Mouse (Mus musculus) liver, adult (tissue): ENCODE data around the gene Hivep3.

Experiments
- GATA4 ChIP-seq: IDR thresholded peaks from 2 replicates; pipeline ENCODE4 v1.6.1; 2014; ENCODE audit warnings: mild to moderate bottlenecking, low read length; ENCODE audit not compliant: insufficient replicate concordance

Hivep3 gene

DNA sequence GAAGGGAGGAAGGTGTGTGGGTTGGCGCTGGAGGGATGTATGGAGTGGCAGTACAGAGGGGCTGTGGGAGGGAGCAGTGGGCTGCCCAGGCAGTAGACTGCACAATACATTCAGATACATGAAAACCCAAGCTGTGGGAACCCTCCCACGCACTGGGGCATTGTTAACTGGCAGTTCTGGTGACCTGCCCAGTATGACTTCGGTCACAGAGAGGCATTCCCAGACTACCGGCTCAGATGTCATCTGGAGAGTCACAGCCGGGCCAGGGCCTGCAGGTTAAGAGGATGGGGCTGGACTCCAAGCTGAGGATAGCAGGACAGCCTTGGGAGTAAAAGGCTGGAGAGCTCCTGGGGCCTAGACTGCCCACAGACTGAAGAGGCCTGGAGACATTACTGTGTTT lies 265.3 kb downstream of the Hivep3 start:
- no peak for TF ChIP-seq GATA4

DNA sequence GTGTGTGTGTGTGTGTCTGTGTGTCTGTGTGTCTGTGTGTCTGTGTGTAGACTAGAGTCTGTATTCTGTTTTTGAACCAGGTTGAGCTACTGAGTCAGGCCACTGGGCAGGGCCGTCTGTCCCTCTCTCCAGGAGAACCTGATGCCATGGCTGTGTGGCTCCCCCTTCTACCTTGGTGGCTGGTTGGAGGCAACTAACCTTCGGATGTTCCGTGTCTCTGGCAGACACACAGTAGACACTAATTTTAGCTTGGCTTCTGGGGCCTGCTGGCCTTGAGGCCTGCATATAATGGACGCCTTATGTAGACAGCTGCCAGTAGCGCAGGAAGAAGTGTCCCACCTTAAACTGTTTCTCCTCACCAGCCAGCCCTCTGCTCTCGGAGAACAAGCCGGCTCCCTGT lies 267.3 kb downstream of the Hivep3 start:
- TF ChIP-seq GATA4 = no peak

DNA sequence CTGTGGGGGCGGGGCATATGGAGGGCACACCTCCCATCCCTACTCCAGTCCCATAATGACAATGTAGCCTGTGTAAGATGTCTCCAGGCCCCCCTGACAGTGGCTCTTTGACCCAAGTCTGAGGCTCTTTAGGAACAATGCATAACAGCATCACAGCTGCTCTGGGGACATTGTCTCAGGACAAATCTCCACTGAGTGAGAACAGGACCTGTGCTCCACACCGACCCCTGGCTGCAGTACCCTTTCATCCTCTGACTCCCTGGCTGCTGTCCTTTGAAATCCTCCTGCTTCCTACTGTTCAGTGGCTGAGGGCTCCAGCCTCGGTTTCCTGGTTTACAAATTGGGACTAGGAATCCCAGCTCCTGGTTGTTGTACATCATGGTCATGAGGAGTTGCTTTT lies 269.4 kb downstream of the Hivep3 start:
- no peak for TF ChIP-seq GATA4

DNA sequence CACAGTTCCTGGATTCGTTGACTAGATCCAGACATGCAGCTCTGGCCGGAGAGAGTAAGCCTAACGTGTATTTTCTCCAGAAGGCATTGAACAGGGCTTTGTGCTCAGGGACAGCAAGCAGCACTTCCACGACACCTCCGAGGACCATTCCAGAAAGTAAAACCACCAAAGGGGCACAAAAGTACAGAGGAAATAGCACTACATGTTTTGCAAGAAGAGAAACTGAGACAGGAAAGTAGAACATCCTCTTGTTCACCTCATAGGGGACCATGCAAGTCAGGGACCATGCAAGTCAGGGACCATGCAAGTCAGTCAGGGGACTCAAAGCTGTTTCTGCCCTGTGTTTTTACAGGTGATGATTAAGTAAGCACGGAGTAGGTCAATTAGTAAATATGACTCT lies 272.5 kb downstream of the Hivep3 start:
- no peak for TF ChIP-seq GATA4

DNA sequence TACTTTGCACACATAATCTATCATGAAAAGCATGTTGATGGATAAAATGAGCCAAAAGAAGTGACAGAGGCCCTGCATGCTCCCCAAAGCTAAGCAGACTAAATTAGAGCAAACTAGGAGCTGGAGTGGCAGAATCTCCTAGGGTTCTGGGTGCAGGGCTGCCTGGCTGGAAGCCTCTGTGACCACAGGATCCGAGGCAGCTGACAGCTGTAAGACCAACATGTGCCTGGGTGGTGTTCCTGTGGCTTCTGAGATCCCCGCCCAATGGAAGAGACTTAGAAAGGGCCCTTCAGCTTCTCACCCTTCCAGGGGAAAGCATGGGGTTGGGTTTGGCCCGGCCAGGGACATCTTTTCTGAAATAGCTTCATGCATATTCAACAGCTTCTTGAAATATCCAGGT lies 274.3 kb downstream of the Hivep3 start:
- TF ChIP-seq GATA4 = no peak

DNA sequence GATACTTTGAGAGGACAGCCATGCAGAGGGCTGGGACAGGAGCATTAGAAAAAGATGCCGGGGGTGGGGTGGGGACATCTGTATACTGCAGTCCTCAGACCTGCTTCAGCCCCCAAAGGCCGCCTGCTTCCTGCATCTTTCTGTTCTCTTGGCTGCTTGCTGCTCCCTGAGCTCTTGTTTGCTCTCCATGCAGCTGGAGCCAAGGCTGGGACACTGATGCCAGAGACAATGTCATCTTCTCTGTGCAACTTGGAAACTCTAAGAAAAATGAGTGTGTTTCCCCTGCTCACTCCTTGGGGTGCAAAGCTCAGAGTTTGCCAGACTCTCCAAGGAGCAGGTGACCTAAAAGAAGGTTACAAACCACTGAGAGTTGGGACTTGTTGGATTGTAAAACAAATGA lies 275.6 kb downstream of the Hivep3 start:
- no peak for TF ChIP-seq GATA4

DNA sequence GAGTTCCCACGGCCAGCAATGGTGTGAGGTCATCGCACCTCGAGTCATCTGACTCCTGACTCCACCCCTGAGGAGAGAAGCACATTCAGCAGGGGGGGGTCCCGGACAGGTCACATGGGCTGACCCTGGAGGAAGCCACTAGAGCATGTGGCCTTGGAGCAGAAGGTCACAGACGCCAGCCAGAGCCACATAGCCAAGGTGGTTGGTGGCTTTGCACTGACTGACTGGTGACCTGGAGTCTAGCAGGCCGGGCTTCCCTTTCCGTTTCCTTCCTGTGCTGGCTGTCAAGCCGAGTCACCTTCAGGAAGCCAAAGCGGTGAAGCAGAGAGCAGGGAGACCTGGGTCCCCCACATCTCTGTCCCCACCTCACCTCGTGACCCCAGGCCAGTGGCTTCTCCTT lies 278.2 kb downstream of the Hivep3 start:
- no peak for TF ChIP-seq GATA4

DNA sequence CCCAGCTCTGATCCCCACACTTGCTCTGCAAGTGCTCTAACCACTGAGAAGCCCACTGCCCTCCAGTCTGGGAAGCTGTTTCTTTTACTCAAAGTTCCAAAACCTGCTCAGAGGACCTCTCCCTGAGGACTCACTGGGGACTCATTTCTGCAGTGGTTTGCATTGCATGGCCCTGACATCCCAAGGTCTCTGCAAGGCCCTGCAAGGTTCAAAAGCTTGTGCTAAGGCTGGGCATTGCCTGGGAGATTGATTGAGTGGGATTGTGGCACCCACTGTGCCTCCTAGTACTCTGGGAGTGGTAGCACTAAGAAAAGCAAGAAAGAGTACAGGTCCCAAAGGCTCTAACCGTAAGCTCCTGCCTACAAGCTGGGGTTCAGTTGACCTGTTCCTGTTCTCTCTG lies 279.3 kb downstream of the Hivep3 start:
- no peak for TF ChIP-seq GATA4

DNA sequence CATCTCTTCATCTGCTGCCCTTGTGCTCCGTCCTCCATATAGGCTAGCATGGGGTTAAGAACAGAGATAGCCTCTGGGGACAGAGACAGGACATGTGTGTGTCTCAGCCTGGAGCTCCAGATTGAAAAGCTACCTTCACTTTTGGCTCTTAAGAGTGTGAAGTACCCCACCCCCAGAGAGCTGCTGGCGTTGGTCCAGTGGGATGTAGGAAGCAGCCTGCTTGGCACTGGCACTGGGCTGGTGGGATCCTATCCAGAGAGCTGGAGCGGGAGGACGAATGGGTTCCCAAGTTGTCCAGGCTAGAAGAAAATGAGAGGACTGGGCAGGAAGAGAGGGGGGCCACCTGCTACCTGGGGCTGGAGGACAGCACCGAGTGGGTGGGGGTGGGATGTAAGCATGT lies 284.8 kb downstream of the Hivep3 start:
- no peak for TF ChIP-seq GATA4

DNA sequence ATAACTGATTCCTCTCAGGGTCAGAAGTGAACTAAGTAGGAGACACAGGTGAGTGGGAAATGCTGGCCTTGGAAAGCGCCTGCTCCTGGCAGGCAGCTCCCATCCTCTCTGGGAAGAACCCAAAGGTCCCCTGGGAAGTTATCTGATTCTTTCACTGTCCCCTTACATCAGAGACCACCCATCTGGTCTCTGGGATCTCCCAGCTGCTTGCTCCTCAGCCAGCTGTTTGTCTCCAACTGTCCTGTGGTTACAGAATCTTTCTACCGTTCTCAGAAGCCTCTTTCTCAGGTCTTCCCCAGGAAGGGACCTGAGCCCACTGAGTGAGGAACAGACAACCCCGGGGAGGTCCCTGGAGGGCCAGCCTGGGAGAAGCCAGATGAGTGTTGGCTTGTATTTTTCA lies 288.8 kb downstream of the Hivep3 start:
- no peak for TF ChIP-seq GATA4

DNA sequence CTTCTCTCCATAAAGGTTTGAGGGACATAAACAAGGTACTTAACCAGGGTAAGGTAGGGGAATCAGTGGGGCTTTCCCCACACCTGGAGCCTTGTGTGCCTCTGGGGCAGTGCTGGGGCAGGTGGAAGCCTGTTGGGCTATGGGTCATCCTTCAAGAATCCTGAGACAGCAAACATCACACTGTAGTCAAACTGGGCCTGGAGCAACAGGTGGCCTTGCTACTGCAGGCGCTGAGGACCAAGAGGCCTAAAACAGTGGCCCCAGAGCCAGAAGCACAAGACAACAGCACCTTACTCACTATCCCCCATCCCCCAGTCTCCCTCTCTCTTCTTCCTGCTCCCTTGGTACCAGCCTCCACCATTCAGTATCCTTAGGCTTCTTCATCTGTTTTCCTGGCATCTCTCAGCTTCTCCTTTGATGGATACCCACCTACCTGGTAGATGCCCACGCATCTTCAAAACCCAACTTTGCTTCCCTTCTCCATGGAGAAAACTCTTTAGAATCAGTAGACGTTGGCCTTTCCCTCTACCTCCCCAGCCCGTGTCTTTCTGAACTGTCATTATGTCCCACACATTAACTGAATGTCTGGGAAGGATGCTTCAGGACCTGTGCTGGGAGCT lies 289.7 kb downstream of the Hivep3 start:
- TF ChIP-seq GATA4 = no peak

DNA sequence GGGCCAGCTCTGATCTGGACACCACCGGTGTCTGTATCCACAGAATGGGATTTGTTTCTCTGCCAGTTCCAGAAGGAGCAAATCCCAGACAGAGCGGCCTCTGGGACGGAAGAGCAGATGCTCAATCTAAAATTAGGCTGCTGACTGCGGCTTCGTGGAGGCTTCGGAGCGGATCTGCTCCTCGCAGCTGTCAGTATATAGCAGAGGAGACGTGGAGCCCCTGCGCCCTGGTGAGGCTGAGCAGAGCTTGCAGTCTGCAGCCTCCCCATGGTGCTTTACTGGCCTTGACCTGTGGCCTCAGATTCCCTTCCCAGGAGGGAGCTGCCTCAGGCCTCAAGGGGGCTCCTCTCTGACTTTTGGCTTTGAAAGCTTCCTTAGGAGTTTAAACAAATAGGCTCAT lies 290.5 kb downstream of the Hivep3 start:
- no peak for TF ChIP-seq GATA4

DNA sequence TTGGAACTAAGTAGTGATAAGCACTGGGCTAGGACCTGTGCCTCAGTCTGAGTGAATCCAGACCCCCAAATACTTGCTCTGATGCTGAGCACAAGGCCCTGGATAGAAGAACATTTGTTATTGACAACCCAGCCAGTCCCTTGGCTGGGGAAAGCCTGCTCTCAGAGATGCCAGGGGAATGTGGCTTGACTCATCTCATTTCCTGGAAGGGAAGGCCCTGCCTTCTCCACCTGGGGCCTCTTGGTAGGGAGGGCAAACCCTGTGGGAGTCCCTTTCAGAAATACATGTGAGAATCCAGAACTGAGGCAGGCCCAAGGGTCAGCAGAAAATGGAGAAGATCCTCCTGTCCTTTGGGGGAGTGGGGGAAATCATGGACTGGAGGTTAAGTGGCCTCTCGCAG lies 294.1 kb downstream of the Hivep3 start:
- no peak for TF ChIP-seq GATA4

DNA sequence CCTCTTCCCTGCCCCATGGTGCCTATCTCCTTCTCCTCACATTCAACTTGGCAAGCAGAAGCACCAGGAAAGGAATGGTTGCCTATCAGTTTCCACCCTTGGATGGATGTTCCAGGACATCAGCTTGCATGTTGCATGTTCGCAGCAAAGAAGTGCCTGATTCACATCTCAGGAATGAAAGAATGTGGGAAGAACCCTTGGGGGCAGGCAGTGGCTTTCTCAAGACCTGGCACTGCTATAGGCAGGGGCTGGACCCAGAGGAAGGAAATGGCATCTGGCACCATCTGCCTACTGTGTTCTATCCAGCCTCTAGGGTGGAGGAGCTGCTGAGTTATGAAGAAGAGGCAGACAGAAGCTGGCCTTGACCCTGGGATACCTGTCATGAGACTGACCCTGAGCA lies 296.4 kb downstream of the Hivep3 start:
- TF ChIP-seq GATA4 = no peak

DNA sequence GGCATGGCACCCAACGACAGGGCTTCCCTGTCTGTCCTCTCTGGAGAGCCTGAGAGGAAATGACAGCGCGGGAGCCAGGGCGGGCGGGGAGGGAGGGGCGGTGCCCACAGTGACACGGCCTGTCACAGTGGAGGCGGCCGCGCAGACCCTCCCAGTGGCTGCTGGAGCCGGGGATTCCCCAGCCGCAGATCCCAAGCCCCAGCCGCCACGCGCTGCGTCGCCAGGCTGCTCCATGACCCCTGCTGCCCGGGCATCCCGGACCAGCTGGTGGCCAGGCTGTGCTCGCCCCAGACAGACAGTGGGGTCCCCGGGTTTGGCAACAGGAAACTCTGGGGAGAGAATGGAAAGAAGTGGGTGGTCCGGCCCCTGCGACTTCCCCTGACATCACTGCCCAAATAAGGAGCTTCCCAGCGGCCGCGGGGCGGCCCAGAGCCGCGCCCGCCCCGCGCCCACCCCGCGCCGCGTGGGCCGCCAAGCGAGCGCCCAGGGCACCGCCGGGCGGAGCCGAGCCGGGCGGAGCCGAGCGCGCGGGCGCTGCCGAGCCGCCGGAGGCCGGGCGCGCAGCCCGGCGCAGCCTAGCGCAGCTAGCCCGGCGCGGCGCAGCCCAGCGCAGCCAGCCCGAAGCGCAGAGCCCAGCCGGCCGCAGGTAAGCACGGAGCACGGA lies 298.9 kb downstream of the Hivep3 start:
- no peak for TF ChIP-seq GATA4

DNA sequence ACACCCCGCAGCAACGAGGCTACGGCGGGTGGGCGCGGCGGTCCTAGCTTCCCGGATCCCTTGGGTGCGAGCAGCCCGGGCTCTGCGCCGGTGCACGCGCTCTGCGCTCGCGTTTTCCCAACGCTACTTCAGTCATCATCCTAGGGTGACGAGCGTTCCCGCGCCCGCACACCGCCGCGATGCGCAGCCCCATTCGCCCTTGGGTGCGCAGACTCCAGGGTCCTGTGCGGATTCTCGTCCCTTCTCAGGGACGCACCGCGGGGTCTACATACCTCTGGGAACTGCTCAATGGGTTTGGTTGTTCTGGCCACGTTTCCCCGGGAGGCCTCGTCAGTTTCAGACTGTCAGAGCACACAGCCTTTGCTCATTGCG lies 299.4 kb downstream of the Hivep3 start:
- no peak for TF ChIP-seq GATA4

DNA sequence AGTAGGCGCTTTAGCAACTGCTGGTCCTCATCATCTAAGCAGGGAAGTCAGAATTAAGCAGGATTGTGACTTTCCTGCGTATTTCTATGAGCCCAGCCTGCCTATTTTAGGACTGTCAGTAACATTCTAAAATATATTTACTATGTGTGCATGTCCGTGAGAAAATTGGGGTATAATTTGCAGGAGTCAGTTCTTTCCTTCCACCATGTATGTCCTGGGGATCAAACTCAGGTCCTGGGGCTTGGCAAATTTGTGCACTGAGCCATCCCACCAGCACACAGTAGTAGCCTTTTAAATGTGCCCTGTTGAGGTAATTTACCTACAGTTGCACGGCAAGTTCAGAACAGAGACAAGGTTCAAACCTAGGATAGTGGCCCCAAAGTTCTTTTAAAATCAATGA lies 302.7 kb downstream of the Hivep3 start:
- no peak for TF ChIP-seq GATA4
